Mouse (Mus musculus) lung, postnatal 0 days (tissue): ENCODE measurements around the gene Gmppa.

Experiments
- CTCF ChIP-seq: IDR thresholded peaks from 2 replicates; pipeline ENCODE4 v1.5.1; 2016; ENCODE audit warnings: antibody characterized with exemption, mild to moderate bottlenecking
- EP300 ChIP-seq: IDR thresholded peaks from 2 replicates; pipeline ENCODE4 v1.6.1; 2016; ENCODE audit warnings: antibody characterized with exemption, mild to moderate bottlenecking, control low read depth

DNA sequence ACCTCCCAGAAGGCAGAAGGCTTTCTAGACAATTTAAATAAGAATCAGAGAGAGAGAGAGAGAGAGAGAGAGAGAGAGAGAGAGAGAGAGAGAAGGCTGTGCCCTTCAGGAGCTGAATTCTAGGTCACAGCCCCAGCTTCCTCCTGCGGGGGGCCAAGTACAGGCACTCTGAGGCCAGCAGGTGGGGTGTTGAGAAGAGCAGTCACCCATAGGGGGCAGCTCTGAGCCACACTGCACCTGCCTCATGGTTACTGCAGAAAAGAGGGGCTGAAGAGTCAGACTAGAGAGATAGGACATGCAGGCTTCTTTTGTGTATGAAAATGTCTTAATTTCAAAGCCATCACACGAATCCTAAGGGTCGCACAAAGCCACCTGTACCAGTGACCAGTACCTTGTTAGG is 22.0 kb upstream of the Gmppa start:
- TF ChIP-seq CTCF, result peak; percentile 57
- no peak for TF ChIP-seq EP300
